Mouse (Mus musculus): ENCODE results near the gene Dlk2.

DNA sequence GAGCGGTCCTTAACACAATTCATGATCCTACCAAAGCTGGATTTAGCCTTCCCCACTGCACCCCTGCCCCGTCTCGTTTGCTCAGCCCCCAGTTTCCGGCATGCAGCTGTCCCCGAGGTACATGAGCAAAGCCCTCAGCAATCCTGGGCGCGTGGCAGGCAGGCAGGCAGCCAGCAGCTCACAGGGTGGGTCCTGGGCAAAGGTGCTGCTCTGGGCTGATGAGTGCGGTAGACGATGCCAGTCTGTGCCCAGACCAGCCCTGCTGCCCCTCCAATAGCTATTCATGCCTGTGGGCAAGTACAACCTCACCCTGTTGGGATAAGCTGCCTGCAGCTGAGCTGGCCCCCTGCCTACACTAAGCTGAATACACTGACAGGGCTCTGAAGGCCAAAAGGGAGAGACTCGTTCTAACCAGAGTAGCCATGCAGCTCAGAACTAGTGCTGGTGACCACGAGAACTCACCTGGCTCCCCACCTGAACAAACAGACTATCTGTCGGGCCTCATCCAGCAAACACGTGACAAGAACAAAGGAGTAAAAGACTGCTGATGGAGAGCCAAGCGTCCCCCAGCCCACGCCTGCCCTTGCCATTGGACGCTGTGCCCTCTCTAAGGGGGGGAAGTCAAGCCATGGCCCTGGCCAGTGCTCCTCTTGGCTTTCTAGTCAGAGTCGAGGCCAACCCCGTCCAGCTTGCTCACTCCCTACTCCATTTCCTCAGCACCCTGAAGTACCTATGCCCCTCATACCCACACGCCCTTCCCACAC lies 27.3 kb upstream of the Dlk2 start:
- no peak for TF ChIP-seq CTCF (IDR thresholded peaks at IDR 0.05; ENCODE audit: extremely low read depth, insufficient read depth, insufficient read length, insufficient replicate concordance)
- no peak for TF ChIP-seq POLR2A (IDR thresholded peaks at IDR 0.05; ENCODE audit: low read depth, low read length)
